Mouse (Mus musculus) liver, embryonic 18 days (tissue): ENCODE results near the gene Prcc. TPM values are rescaled to one million over a fixed set of nuclear protein-coding genes. Genes with fewer than 3 reads are reported as not detected.

Experiments used
- polyA plus RNA-seq: library from polyadenylated mRNA; depleted of rRNA; stranded (reverse); fragments of >200 nt; gene quantifications from 2 replicates; pipeline ENCODE4 v1.2.3, GENCODE M21; 2012; rRNA removed

The Prcc gene
- 11.4 and 12.5 TPM in 2 replicates for polyA plus RNA-seq

DNA sequence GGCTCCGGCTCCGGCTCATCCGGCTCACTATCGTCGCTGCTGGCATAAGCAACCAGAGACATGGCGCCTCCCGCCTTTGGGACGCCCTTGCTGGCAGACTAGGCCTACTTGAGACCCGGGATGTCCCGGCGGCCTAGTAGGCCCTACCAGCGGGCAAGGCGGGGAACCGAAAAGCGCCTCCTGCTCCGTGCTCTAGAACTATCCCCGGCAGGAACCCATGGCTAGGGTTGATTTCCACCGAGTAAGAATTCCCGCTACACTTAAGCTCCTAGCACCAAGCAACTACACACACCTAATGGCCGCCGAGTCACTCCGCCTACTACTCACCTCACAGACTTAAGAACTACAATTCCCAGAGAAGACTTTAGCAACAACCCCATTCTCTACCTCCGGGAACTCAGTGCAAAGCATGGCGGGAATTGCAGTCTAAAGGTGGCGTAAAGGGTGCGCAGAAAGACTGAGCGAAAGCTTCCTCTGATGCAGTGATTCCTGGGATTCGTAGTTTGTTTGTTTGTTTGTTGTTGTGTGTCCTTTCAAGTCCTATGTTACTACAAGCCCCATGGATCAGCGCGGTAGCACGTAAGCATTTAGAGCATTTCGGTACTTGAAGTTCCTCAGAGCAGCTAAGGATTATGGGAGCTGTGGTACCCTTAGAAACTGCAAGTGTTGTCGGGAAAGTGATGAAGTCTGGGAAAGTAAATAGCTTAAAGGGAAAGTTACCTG lies at the start of gene Prcc:
Gene Prcc (minus strand): TSS at position 328 of the 723 bp plus-strand sequence.

DNA sequence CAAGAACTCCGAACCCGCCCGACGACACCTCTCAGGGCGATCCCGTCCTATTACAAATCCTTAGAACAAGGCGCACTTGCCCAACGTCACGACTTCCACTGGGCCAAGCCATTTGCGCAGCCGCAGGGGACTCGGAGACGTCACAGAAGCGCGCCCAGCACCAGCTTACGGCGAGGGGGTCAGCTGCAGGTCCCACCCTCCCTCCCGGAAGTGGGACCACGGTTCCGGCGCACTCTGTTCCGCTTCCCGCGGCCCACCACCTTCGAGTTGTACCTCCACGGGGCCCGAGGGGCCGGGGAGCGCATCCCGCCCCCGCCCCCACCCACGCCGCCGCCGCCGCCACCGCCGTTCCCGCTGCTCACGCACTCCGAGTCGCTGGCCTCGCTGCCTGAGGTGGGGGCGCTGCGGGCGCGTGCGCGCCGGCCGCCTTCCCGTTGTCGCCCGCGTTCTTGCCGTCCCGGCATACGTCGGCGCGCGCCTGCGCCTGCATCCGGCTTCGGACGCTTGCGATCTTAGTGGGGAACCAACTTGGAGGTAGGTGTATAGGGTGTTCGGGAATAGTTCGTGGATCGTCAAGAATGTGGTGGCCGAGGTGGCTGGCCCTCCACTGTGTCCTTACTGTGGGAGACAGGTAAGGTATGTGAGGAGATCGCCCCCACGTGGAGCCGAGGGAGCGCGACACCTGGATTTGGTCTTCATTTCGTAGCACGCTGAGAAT lies 44.8 kb upstream of the Prcc start, which contains the start of the genes Isg20l2 and Rrnad1:
Gene Isg20l2 (plus strand): TSS at position 237 of the 718 bp plus-strand sequence.
Gene Rrnad1 (minus strand): TSS at position 640 of the 718 bp plus-strand sequence.

DNA sequence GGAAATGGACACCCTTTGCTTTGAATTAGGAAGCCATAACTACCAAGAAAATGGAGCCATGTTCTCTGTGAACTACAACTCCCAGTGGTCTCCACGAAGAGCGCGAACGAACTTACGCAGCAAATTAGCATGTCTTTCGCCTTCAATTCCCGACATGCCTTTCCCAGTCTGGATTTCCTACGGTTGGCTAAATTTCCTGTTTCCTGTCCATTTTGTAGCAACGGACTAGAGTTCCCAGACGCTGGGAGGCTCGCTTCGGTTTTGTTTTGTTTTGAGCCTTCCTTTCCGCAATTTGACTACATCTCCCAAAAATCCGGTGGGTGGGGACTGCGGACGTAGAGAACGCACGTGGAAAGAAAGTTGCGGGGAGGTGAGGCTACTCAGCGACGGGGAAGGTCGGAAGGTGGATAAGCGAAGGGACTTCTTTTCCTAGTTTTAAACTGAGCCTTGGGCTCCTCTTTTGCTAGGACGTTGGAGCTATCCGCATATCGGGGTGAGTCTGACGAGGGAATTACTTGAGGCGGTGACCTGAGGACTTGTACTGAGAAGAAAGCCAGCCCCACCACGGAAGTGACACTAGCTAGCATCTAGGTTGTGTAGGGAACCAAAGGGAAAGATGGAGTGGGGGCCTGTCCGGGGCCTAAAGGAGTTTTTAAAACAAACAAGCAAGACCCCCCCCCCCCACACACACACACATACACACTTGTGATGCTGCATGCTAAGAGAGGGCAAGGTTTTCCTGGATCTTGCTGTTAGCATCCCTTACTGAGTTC lies 34.1 kb upstream of the Prcc start, which contains the start of gene Mrpl24:
Gene Mrpl24 (plus strand): TSS at position 171 of the 773 bp plus-strand sequence.

DNA sequence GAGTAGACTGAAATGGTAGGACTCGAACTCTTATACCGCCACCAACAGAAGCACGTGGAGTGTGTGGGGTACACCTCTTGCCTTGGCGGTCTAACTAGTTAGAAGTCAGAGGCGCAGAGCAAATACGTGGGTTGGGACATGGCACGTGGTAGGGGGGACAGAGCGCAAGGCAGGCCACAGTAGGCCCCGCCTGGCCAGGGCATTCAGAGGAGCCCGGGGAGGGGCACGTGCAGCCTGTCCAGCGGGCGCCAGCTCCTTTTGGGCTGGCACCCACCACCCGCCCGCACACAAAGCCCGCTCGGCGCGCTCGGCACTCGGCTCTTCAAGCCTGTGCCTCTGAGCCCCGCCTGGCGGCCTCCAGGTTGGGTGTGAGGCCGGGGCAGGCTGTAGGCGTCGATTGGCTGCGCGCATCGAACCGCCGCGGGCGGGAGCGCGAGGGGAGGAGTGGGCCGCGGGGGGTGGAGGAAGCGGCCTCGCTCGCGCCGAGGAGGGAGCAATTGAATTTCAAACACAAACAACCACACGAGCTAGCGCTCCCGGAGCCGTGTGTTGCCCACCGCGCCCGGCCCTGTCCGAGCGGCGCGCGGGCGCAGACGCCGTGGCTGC lies 20.6 kb upstream of the Prcc start, which contains the start of gene Hdgf:
Gene Hdgf (plus strand): TSS at position 442 of the 606 bp plus-strand sequence.

DNA sequence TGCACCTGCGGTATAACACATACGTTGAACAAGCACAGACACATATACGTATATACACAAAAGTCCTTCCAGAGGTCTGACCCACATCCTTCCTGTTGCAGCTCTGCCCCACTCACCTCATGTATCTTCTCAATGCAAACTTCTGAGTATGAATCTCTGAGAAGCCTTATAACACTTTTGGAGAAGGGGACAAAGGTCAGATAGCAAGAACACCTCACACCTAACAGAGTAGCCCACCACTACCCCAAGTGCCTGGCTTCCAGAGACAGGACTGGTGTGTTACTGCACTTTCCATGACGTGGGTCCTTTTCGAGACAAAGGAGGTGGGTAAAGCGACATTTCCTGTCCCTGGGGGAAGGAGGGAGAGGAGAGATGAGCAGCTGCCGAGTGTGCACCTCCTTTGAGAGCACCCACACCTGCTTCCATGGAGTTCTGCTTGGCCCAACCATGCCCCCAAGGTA lies 38.7 kb downstream of the Prcc start, which contains the start of gene Sh2d2a:
Gene Sh2d2a (plus strand): TSS at position 106 of the 461 bp plus-strand sequence.

DNA sequence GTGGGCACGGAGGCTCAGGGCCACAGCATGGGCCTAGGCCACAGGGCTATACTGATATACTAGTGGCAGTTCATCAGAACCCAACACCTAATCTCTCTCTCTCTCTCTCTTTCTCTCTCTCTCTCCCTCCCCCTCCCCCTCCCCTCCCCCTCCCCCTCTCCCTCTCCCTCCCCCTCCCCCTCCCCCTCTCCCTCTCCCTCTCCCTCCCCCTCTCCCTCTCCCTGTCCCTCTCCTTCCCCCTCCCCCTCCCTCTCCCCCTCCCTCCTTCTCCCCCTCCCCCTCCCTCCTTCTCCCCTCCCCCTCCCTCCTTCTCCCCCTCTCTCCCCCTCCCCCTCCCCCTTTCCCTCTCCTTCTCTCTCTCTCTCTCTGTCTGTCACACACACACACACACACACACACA lies 61.2 kb downstream of the Prcc start, which contains the start of gene Pear1:
Gene Pear1 (minus strand): TSS at position 101 of the 400 bp plus-strand sequence.

Other genes with a start within 250 kb of the Prcc start
- 0.10 and 0.13 TPM in 2 replicates for gene Lrrc71, start 137.0 kb downstream of the Prcc start, polyA plus RNA-seq
- gene Ntrk1, start 90.4 kb downstream of the Prcc start, polyA plus RNA-seq: 0.12 and 0.16 TPM in 2 replicates
- 0.02 and 0.13 TPM in 2 replicates for gene Insrr, start 88.7 kb downstream of the Prcc start, polyA plus RNA-seq
- 7.4 and 9.0 TPM in 2 replicates for gene Pear1, start 61.3 kb downstream of the Prcc start, polyA plus RNA-seq
- 0.43 and 0.62 TPM in 2 replicates for gene Sh2d2a, start 38.9 kb downstream of the Prcc start, polyA plus RNA-seq
- gene Hdgf, start 20.7 kb upstream of the Prcc start, polyA plus RNA-seq: 93.9 and 101 TPM in 2 replicates
- 58.4 and 61.1 TPM in 2 replicates for gene Mrpl24, start 33.9 kb upstream of the Prcc start, polyA plus RNA-seq
- gene Isg20l2, start 44.7 kb upstream of the Prcc start, polyA plus RNA-seq: 8.6 and 8.7 TPM in 2 replicates
- gene Rrnad1, start 45.1 kb upstream of the Prcc start, polyA plus RNA-seq: 10.0 and 11.3 TPM in 2 replicates
- 0.05 TPM in 1 of 2 replicates, not detected in the other for gene Crabp2, start 63.1 kb upstream of the Prcc start, polyA plus RNA-seq
- 1.1 TPM in 2 replicates for gene Nes, start 85.5 kb upstream of the Prcc start, polyA plus RNA-seq
- gene Bcan, start 114.6 kb upstream of the Prcc start, polyA plus RNA-seq: 0.01 TPM in 1 of 2 replicates, not detected in the other
- gene Hapln2, start 142.0 kb upstream of the Prcc start, polyA plus RNA-seq: not detected in 2 replicates
- 7.2 and 7.3 TPM in 2 replicates for gene Gpatch4, start 157.5 kb upstream of the Prcc start, polyA plus RNA-seq
- gene Naxe, start 172.9 kb upstream of the Prcc start, polyA plus RNA-seq: 38.4 and 41.8 TPM in 2 replicates
- not detected in 2 replicates for gene Ttc24, start 192.7 kb upstream of the Prcc start, polyA plus RNA-seq
- gene Iqgap3, start 196.4 kb upstream of the Prcc start, polyA plus RNA-seq: 3.4 and 4.3 TPM in 2 replicates